Mouse (Mus musculus) cerebellum, adult 8-10 months (tissue): ENCODE data around the gene Rnf208.
A peak's percentile ranks its signal among the peaks of the same experiment; 100 is the strongest.

Source experiments
- DNase-seq: peaks from one replicate; pipeline ENCODE4 v3.0.0; 2022

Rnf208 gene

DNA sequence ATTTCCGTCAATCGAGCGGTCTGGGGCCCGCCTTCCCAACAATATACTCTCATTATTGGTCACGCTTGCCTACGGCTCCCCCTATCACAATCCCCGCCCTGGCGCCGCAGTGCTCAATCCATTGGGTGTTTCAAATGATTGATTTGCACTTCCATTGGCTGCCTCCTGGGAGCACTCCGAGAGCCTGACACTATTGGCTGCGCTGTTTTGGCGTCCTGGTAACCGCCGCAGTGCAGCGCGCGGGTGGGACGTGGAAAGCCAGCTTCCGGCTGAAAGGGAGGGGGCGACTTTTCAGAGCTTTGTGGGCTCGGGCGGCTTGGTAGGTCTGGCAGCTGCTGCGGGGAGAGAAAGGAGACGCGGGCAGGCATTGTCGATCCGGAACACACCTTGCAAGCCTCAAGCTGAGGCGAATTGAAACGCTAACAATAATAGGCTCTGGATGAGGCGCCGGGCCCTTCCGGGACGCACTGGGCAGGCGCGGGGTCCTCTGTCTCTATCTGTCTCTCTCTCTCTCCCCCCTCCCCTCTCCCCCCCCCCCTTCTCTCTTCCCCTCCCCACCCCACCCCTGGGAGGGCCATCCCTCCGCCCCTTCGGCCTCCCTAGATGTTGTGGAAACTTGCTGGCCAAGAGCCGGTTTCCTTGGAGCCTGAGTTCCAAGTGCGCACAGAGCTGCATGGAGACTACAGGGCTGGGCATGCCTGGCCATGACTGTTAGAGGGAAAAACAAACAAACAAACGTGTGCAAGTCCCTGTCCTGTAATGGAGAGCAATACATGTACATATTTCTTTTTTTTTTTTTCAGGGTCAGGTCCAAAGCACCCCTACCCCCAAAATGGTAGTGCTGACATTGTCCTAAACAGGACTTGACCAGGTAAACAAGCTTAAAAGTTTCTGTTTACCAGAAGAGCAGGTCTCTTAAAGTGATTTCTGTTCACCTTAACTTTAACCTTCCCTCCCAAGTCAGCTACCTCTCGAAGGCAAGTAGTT is 17.0 kb upstream of the Rnf208 start:
- peak; percentile 99 for DNase-seq

DNA sequence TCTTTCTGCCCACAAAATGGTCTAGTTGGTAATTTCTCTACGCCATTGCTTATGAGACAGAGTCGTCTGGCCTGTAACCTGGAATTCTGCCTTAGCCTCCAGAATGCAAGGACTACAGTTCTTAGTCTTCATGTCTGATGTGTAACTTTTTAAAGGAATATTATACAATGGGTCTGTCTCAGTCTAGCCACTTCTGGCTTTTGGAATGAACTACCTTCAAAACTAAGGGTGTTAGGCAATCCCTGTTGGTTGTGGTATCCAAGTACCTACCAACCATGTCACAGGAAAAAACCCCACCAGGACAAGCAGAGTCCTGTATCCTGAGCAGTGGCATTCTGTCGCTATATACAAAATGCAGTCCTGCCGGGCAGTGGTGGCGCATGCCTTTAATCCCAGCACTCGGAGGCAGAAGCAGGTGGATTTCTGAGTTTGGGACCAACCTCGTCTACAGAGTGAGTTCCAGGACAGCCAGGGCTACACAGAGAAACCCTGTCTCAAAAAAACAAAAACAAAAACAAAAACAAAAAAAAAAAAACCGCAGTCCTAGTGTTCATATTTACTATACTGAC is 16.2 kb upstream of the Rnf208 start:
- DNase-seq = no peak

DNA sequence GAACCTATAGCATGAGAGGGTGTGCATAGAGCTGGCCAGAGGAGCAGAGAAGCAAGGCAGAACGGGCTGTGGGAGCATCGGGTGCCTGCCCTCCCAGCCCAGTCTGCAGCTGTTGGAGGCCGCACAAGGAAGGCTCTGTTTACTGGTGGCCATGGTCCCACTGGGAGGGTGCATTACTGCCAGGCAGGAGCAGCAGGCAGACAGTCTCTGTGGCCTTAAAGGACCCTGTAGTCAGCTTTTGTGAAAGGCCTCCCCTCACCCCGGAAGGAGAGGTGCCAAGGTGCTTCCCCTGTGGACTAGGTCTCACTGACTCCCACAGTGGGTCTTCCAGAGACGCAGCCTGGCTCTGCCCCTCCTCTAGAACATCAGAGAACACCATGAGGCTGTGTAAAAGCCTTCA is 15.2 kb upstream of the Rnf208 start:
- DNase-seq = no peak

DNA sequence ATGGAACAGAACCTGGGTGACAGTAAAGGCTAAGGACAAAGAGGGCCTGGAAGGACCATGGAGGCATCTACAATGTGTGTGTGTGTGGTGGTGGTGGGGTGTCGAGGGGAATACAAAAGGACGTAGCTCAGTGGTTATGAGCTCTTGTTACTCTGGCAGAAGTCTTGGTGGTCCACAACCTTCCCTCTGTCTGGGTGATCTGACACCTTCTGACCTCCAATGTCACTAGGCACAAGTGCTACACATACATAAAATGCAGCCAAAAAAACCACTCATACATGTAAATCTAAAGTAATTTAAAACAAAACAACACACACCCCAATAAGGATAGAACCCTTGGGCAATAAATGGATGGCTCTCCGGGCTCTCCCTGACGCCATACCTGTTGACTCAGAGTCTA is 14.6 kb upstream of the Rnf208 start:
- no peak for DNase-seq

DNA sequence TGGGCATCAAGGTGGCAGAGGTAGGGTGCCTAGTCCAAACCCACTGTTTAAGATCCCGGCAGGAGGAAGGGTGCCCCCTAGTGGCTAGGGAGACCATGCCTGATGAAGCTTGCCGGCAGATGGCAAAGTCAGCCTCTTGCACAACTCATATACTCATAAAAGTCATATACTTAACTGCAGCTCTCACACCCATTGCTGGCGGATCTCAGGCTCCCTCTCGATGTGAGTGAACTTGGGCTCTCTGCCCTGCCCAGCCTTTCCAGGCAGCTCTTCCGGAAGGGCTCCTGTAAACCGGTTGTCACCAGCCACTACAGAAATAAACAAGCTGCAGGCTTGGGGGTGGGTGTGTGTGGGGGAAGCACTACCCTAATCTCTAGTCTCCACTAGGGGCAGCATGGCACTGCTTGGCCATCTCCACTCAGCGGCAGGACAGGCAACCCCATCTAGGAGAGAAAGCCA is 13.6 kb upstream of the Rnf208 start:
- DNase-seq = peak; percentile 86

DNA sequence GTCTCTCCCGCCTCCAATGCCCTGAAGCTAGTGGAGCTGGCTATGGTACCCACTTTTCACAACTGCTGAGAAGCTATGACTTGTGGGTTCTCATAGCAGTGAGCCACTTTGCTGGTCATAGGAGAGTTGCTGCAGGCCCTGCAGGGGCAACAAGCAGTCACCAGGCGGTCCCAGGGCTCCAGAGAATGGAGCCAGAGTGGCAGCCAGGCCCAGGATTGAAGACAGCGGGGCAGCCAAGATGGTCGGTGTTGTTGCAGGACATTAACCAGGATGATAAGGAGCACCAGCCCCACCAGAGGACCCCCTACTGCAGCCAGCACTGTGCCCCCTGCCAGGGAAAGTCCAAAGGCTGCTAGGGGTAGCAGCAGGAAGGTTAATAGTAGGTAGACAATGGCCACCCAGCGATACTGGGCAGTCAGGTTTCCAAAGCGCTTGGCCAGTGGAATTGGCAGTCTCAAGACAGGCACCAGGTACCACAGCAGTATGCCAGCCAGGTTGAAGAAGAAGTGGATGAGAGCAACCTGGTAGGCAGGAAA is 13.0 kb upstream of the Rnf208 start:
- DNase-seq = no peak

DNA sequence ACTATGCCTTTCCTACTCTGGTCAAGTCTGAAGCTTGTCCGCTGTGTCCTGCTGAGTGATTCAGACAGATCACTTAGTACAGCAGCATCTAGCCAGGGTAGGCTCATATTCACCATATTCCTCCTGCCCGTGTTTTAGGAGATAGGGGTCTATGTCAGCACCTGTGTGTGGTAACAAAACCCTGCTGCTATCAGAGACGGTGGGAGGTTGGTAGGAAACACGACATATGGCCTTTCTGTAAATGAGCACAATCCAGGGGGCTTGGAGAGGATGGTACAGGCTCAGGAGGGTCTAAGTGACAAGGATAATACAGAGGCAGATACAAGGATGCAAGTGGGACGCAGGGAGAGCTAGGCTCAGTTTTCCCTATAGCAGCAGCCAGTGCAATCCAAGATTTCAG is 12.5 kb upstream of the Rnf208 start:
- no peak for DNase-seq

DNA sequence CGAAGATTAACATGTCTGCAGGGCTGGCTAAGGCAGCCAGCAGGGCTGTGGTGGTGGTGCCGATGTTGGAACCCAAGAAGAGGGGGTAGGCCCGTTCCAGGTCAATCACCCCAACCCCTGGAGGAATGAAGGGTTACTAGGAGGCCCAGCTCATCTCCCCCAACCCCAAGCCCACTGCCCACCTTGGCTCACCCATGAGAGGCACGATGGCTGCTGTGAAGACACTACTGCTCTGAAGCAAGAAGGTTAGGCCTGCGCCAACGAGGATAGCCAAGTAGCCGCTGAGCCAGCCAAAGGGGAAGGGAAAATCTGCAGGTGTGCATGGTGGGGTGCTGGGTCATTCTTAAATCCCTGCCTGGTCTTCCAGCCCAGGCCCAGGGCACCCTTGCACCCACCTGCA is 11.5 kb upstream of the Rnf208 start:
- DNase-seq = no peak

DNA sequence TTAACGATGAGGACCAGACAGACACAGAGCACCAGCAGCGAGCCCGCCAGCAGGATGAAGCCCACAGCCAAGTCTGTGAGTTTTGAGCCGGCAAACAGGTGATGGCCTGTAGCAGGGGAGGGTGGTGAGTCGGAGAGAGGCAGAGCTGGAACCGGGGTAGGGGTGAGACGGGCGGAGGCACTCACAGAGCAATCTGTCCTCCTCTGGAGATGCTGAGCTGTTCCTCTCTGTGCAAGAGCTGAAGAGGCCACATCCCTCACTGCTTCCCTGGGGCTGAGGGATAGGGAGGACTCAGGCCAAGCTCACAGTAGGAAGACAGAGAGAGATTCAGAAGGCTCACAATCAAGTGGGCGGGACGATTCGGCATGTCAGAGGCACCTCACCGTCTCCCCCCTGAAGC is 11.0 kb upstream of the Rnf208 start:
- no peak for DNase-seq

DNA sequence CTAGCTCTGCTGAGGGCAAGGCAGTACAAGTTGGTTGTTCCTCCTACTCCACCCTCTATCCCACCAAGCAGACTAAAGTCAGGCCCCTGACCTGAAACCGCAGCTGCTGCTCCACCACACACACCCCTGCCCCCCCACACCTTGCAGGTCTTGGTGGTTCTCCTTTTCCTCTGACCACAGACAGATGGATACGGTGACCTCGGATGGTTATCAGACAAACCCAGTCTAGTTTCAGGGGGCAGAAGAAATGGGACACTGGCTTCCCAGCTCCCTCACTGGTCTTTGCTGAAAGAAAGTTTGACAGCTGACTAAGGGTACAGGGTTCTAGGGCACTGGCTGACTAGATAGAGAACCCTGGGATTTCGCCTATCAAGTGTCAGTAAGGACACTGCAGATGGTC is 8.6 kb upstream of the Rnf208 start:
- DNase-seq = no peak

DNA sequence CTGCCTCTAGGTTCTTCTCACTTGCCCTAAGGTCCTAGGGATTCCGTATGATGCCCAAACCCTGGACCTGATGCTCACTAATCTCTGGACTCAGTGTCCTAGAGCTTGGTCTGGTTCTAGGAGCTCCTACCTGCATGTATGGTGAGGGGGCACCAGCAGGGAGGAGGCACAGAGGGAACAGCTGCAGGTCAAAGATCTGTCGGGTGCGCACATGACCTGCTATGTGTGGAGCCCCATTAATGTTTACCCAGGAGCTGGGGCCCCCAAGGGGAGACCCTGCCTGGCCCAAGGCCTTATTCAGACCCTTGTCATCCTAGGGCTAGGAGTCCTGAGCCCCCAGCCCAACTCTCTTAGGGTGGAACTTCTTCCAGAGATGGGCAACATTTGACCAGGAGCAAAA is 8.0 kb upstream of the Rnf208 start, which contains the start of gene Slc34a3:
Gene Slc34a3, minus strand, starts transcription at position 315 of the 400 bp plus-strand sequence.
- DNase-seq = no peak

DNA sequence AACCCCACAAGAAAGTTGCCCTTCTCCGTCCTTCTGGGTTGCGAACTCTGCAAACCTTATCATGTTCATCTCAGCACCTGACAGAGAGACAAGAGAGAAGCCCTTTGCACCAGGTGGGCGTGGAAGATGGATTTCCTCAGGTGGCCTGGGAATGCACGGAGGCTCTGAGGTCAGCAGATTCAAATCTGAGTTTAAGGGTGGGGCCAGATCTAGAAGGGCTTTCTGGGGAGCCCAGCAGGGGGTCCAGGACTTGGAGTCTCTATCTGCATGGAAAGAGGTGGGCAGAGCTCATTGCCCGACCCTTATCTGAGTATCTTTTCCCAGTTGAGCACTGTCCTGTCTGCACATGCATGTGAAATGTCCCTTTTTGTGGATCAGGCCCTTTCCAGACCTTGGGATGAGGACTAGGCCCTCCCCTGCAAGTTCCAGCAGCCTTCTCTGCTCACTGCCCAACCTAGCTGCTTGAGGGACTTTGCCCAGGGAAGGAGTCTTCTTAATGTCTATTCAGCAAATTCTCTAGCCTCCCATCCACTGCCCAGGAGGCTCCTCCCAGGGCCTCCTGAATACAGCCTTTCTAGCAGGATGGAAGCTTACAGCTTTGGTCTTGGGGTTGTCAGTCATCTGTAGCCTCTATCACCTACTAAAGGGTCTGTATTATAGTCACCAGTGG is 7.4 kb upstream of the Rnf208 start:
- DNase-seq = no peak

DNA sequence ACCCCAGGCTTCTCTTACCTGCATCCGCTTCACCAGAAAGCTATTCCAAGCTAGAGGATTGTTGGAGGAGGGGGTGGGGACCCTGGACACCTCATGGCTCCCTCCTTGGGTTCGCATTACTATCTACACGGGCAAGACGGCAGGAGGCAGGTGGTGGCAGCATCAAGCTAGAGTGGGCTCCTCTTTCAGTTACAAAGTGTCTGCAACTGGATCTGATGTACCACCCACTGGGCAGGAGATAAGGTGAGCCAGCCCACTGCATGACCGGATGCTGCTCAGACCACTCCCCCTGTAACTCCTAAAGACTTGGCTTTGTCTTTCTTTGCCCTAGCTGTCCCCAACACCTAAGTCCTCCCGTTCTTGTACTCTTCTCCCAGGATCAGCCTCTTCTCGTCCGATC is 5.4 kb upstream of the Rnf208 start, which contains the start of gene Rnf224:
Gene Rnf224, minus strand, starts transcription at position 174 of the 400 bp plus-strand sequence.
- DNase-seq = no peak

DNA sequence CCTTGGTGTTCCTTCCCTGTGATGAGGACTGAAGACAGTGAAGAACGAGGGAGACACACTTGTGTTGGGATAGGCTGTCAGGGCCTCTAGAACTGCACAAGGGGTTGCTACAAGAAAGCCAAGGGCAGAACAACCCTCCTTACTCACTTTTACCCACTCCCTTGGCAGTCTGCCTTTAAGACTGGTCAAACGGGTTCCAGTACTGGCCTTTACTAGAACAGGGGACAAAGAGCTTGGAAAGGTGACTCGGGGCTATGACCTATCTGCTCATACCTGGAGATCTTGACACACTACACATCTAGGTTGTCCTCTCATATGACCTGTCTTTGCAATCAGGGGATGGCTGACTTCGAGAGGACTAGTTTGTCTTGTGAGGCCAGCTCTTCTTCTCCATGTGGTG is 4.5 kb upstream of the Rnf208 start:
- no peak for DNase-seq

DNA sequence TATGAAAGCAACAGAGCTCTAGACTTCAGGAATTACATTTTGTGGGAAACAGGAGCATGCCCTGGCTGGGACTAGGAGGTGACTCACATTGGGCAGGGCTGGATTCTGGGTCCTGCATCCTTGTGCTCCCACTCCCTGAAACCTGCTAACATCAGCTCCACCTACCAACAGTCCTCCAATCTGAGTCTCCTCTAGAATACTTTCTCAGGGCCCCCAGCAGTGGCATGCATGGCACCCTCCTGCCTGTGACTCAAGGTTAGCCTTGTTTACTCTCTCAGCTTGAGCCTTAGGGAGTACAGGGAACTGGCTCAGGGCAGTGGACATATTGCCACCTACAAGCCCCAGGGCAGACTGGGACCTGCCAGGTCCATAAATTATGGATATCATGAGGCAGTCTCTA is 3.9 kb upstream of the Rnf208 start:
- no peak for DNase-seq

DNA sequence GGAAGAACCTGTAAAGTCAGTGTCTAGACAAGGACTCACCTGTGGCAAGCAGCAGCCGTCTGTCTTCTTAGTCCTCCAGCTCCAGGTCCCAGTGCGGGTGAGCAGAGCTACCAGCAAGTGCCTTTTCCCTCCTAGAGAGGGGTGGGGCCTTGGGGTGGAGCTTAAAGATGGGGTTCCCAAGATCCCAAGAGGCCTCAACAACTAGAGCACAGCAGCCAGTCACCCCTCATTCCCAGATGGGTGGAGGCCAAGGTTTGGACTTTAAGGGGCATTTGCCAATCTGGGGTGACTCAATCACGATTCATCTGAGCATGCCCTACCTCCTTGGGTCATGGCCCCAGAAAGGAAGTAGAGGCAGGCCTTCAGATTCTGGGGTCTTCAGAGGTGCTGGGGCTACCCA is 2.3 kb upstream of the Rnf208 start:
- no peak for DNase-seq

DNA sequence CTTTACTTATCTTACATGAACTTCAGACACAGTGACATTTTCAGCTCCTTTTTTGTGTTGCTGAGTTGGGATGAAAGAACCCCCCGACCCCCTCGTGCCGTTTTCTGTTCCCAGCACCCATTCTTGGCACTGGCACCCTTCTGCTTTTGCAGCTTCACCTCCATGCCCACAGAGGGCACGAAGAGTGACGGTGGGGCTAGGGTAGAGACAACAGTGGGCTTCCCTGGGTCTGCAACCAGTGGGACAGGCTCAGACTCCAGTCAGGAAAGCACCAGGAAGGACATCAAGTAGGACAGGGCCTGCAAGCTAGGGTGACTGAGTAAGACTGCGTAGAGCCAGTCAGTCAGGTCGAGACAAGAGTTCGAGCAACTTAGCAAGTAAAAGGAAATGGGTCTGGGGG is 1.7 kb upstream of the Rnf208 start:
- no peak for DNase-seq

DNA sequence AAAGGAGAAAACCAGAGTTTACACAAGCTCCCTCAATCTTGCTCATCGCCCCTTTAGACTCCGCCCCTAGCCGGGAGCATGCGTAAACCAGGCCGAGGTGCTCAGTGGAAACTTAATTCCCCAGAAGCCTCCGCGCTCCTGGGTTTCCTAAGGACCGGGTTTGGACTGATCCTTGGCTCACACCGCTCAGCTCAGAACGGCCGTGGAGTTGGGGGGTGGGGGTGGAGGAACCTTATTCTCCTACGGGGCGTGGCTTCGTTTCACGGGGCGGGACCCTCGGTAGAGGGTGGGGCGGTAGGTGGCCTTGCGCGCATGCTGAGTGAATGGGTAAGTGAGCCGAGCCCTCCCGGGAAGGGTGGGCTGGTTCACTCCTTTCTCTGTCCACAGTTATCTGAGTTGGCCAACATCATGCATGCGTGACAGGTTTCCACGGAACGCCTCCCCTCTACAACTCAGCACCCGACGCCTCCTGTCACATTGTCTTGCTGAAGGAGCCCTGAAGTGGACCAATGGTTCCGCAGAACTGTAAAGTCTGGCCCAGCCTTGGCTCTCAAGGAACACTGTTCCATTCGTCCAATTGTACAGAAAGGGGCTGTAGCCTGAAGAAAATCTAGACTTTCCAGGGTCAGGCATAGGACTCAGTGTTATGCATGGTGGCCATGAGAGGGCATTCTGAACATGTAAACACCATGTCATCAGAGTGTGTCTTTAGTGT is 1.2 kb upstream of the Rnf208 start:
- peak; percentile 68 for DNase-seq

DNA sequence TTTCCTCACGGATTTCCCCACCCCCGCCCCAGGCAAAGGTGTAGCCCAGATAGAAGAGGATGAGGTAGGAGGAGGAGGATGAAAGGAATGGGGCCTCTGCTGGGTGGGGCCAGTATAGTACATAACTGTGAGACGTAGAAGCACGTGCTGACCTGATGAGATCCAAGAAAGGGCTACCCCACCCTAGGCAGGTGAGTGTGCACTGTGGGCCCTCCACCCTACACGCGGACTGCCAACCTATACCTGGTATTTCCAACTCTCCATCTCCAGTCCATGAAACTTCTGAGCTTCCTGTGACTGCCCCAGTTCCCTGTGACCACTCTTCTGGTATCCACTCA is 648 bp upstream of the Rnf208 start:
- no peak for DNase-seq

DNA sequence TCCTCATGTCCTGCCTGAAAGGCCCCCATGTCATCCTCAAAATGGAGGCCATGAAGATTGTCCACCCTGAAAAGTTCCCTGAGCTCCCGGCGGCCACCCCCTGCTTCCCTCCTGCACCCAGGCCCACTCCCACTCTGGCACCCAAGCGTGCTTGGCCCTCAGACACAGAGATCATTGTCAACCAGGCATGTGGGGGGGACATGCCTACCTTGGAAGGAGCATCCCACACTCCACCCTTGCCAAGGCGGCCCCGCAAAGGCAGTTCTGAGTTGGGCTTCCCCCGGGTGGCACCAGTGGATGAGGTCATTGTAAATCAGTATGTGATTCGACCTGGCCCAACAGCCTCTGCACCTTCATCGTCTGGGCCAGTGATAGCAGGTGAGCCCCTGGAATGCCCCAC is 1.3 kb downstream of the Rnf208 start:
- DNase-seq = no peak

DNA sequence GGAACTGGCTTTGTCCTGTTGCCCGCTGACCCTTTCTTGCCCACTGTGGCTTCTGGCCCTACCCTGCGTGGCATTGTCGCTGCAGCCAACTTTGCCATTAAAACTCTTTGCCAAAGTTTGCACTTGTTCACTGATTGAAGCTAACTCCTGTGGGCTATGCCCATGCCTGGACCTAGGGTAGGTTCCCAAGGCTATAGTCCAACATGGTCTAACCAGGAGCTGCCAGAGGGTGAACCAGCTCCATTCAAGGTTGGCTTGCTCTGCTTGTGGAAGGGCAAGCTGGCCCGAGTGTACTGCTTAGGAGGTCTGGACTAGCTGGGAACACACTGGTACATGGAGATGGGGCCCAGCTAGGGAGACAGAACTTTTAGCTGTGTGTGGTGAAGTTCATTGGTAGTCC is 2.1 kb downstream of the Rnf208 start:
- no peak for DNase-seq

DNA sequence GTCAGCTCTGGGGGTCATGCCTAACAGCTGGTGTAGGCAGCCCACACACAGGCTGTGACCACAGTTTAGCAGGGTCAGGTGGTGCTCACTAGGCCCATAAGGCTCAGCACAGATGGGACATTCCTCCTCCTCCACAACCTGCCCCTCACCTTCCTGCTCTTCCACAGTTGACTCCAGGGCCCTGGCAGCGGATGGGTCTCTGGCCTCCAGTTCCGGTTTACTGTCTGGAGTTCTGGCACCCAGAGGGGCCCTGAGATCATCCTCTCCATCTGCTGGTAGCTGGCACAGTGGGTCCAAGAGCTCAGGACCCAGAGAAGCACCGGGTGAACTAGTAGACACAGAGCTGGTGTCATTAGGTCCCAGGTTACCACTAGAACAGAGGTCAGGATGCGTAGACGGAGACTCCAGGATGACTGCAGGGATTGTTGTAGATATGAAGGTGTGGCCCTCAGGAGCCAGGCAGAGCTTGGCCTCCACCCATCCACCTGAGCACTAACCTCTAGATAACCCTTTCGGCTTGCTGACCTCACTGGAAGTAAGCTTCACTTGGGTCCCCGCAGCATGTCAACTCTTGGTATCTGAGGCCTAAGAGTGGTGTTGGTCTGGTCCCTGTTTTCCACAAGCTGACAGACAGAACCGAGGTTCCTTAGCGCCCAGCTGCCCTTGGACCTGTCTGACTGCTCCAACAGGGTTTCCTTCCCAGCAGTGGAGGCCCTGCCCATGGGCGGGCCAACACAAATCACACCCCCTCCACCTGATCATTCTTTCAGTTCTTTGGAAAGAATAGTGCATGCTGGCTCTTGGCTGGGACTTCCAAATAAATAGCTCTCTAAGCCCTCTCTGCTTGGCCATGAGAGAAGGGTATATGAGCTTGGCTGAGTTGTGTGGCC is 4.4 kb downstream of the Rnf208 start, which contains the start of gene AL732309.1:
Gene AL732309.1, minus strand, starts transcription at position 681 of the 890 bp plus-strand sequence.
- no peak for DNase-seq
